Mouse (Mus musculus): ENCODE results near the gene Itpripl2. TPM values are rescaled to one million over a fixed set of nuclear protein-coding genes. Genes with fewer than 3 reads are reported as not detected.
A peak's percentile ranks its signal among the peaks of the same experiment; 100 is the strongest.

Gene Itpripl2
- polyA plus RNA-seq, 1 experiment from 2014 or later: 14.5 TPM

GRCm38 (mm10) chr7:118468060-118468459 lies 23.7 kb downstream of the Itpripl2 start:
- DNase-seq (ENCODE audit: low spot score) (peak; percentile 62), ATAC-seq (no peak)
- WGBS: 78% methylated on average over 3 of the region's 3 CpGs
- H3K4me2 ChIP-seq (replicated peaks; ENCODE audit: low read depth, low read length): no peak overlapping the region
- no peak for TF ChIP-seq EP300 (IDR thresholded peaks at IDR 0.05)
- TF ChIP-seq CTCF (IDR thresholded peaks at IDR 0.05): no peak
- no peaks in the 10 kb centered on the region for H3K27me3 ChIP-seq (replicated peaks; ENCODE audit: insufficient read depth, low read length)
- no peak overlapping the region for H3K27ac ChIP-seq (ENCODE audit: low read length)
- H3K9ac ChIP-seq (replicated peaks; ENCODE audit: low read depth): no peak overlapping the region
- no peaks in the 10 kb centered on the region for H3K9me3 ChIP-seq (ENCODE audit: low read length)
- peaks cover 7% of the 10 kb centered on the region; the same call in 1 of the 2 replicates for H3K4me1 ChIP-seq (ENCODE audit: insufficient read depth, low read depth, low read length)
- no peaks in the 10 kb centered on the region for H3K36me3 ChIP-seq (ENCODE audit: insufficient read depth, low read length)
- no peak overlapping the region for H3K4me3 ChIP-seq (ENCODE audit: low read depth, low read length)

GRCm38 (mm10) chr7:118464432-118464831 lies 27.3 kb downstream of the Itpripl2 start:
- peak; percentile 56 for DNase-seq (ENCODE audit: low spot score)
- no peaks in the 10 kb centered on the region for H3K27me3 ChIP-seq (replicated peaks; ENCODE audit: insufficient read depth, low read length)
- H3K27ac ChIP-seq (ENCODE audit: low read length): no peak overlapping the region
- H3K4me1 ChIP-seq (ENCODE audit: insufficient read depth, low read depth, low read length): peaks cover 8% of the 10 kb centered on the region; the same call in 1 of the 2 replicates
- no peaks in the 10 kb centered on the region for H3K36me3 ChIP-seq (ENCODE audit: insufficient read depth, low read length)
- TF ChIP-seq EP300 (IDR thresholded peaks at IDR 0.05) (peak; percentile 72), CTCF (IDR thresholded peaks at IDR 0.05) (no peak)
- H3K4me2 ChIP-seq (replicated peaks; ENCODE audit: low read depth, low read length): no peak overlapping the region
- no peak overlapping the region for H3K9ac ChIP-seq (replicated peaks; ENCODE audit: low read depth)
- WGBS: 18% methylated on average over 4 of the region's 4 CpGs
- no peaks in the 10 kb centered on the region for H3K9me3 ChIP-seq (ENCODE audit: low read length)
- 0 out of 2 replicates have a peak, but pooled peaks have one; percentile 32 for ATAC-seq
- no peak overlapping the region for H3K4me3 ChIP-seq (ENCODE audit: low read depth, low read length)

GRCm38 (mm10) chr7:118462818-118463762 lies 28.7 kb downstream of the Itpripl2 start:
- TF ChIP-seq CTCF (IDR thresholded peaks at IDR 0.05) (no peak), EP300 (IDR thresholded peaks at IDR 0.05) (peak; percentile 74)
- H3K4me2 ChIP-seq (replicated peaks; ENCODE audit: low read depth, low read length): no peak overlapping the region
- no peak overlapping the region for H3K4me3 ChIP-seq (ENCODE audit: low read depth, low read length)
- peaks cover 8% of the 10 kb centered on the region; the same call in 1 of the 2 replicates for H3K4me1 ChIP-seq (ENCODE audit: insufficient read depth, low read depth, low read length)
- H3K27ac ChIP-seq (ENCODE audit: low read length): no peak overlapping the region; the same call in 1 of the 2 replicates
- no peak overlapping the region for H3K9ac ChIP-seq (replicated peaks; ENCODE audit: low read depth)
- 54% methylated on average over 11 of the region's 11 CpGs for WGBS
- H3K27me3 ChIP-seq (replicated peaks; ENCODE audit: insufficient read depth, low read length): no peaks in the 10 kb centered on the region
- ATAC-seq (peak; percentile 69), DNase-seq (ENCODE audit: low spot score) (peak; percentile 63)
- no peaks in the 10 kb centered on the region for H3K9me3 ChIP-seq (ENCODE audit: low read length)
- no peaks in the 10 kb centered on the region for H3K36me3 ChIP-seq (ENCODE audit: insufficient read depth, low read length)

DNA sequence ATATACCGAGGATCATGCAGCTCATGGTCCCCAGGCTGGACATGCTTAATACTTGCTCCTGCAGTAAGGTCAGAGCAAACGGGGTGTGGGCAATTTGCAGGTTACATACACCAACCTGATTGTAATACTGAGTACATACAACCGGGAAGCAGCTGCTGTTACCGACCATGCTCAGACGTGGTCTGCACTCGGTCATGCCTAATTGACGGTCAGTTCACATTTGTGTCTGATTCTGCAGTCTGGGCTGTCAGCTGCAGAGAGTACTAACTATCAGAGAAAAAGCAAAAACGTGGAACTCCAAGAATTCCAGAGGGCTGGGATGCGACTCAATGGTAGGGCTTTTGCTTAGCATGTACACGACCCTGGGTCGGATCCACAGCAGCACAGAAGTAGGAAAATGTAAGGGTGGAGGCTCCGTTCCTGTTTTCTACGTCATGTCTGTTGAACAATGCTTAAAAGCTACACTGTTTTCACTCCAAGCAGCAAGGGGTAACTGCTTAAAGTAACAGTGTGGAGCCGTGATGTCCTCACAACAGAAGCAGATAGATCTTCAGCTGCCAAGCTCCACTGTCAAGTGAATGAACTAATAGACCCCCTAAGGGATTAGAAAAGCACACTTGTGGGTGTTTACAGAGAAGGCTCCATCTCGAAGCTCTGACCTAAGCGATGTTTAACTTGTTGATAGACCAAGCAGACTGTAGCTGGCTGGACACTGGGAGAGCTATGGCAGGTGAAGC lies 30.2 kb downstream of the Itpripl2 start:
- no peak overlapping the region for H3K4me3 ChIP-seq (ENCODE audit: low read depth, low read length)
- H3K9ac ChIP-seq (replicated peaks; ENCODE audit: low read depth): no peak overlapping the region
- DNase-seq (ENCODE audit: low spot score): no peak
- TF ChIP-seq CTCF (IDR thresholded peaks at IDR 0.05) (no peak), EP300 (IDR thresholded peaks at IDR 0.05) (0 out of 2 replicates have a peak, but pooled peaks have one; percentile 26)
- no peaks in the 10 kb centered on the region for H3K36me3 ChIP-seq (ENCODE audit: insufficient read depth, low read length)
- ATAC-seq: 0 out of 2 replicates have a peak, but pooled peaks have one; percentile 20
- WGBS: 40% methylated on average over 16 of the region's 16 CpGs
- peaks cover 8% of the 10 kb centered on the region; the same call in 1 of the 2 replicates for H3K4me1 ChIP-seq (ENCODE audit: insufficient read depth, low read depth, low read length)
- no peaks in the 10 kb centered on the region for H3K9me3 ChIP-seq (ENCODE audit: low read length)
- no peak overlapping the region; the same call in 1 of the 2 replicates for H3K27ac ChIP-seq (ENCODE audit: low read length)
- H3K27me3 ChIP-seq (replicated peaks; ENCODE audit: insufficient read depth, low read length): no peaks in the 10 kb centered on the region
- no peak overlapping the region for H3K4me2 ChIP-seq (replicated peaks; ENCODE audit: low read depth, low read length)

DNA sequence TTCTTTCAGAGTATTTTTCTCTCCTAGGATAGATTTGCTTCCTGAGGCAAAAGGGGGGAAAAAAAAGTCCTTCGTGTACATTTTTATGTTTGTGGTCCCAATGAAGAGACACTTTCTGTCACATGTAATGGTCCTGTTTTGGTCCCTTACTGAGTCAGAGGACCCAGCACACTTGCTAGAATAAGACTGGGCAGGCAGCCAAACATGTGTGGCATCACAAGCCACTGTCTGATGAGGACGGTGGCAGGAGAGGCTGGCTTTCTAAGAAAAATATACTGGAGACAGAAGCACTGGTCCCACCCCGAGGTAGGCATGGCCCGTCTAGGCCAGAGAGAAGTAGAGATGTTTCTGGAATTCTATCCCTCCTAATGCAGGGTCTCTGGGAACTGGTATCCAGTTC lies 38.1 kb downstream of the Itpripl2 start:
- peak; percentile 31 for DNase-seq (ENCODE audit: low spot score)
- WGBS: 43% methylated on average over 4 of the region's 4 CpGs
- Histone ChIP-seq H3K9ac (replicated peaks; ENCODE audit: low read depth) (no peak overlapping the region), H3K27me3 (replicated peaks; ENCODE audit: insufficient read depth, low read length) (no peaks in the 10 kb centered on the region), H3K27ac (ENCODE audit: low read length) (no peak overlapping the region), H3K4me3 (ENCODE audit: low read depth, low read length) (no peak overlapping the region), H3K36me3 (ENCODE audit: insufficient read depth, low read length) (no peaks in the 10 kb centered on the region), H3K4me1 (ENCODE audit: insufficient read depth, low read depth, low read length) (peaks cover 2% of the 10 kb centered on the region; the same call in 1 of the 2 replicates), H3K4me2 (replicated peaks; ENCODE audit: low read depth, low read length) (no peak overlapping the region), H3K9me3 (ENCODE audit: low read length) (no peaks in the 10 kb centered on the region)
- no peak for TF ChIP-seq EP300 (IDR thresholded peaks at IDR 0.05)
- no peak for TF ChIP-seq CTCF (IDR thresholded peaks at IDR 0.05)
- no peak for ATAC-seq

- H3K4me3 ChIP-seq (ENCODE audit: low read depth, low read length): no peak overlapping the region
- H3K27me3 ChIP-seq (replicated peaks; ENCODE audit: insufficient read depth, low read length): no peaks in the 10 kb centered on the region
- no peak overlapping the region for H3K4me2 ChIP-seq (replicated peaks; ENCODE audit: low read depth, low read length)
- H3K36me3 ChIP-seq (ENCODE audit: insufficient read depth, low read length): no peaks in the 10 kb centered on the region
- no peak overlapping the region for H3K9ac ChIP-seq (replicated peaks; ENCODE audit: low read depth)
- TF ChIP-seq EP300 (IDR thresholded peaks at IDR 0.05): peak; percentile 74
- TF ChIP-seq CTCF (IDR thresholded peaks at IDR 0.05): no peak
- peak; percentile 61 for DNase-seq (ENCODE audit: low spot score)
- no peaks in the 10 kb centered on the region for H3K9me3 ChIP-seq (ENCODE audit: low read length)
- H3K4me1 ChIP-seq (ENCODE audit: insufficient read depth, low read depth, low read length): peaks cover 2% of the 10 kb centered on the region; the same call in 1 of the 2 replicates
- peak; percentile 46 for ATAC-seq
- 12% methylated on average over 2 of the region's 2 CpGs for WGBS
- no peak overlapping the region for H3K27ac ChIP-seq (ENCODE audit: low read length)
Observed at GRCm38 (mm10) chr7:118452940-118453339, 38.8 kb downstream of the Itpripl2 start.

Data from lung, postnatal 0 days (tissue).